Mouse (Mus musculus) heart, postnatal 0 days (tissue): ENCODE measurements around the gene Slc22a15. TPM values are rescaled to one million over a fixed set of nuclear protein-coding genes. Genes with fewer than 3 reads are reported as not detected.

ENCODE experiments used
- ATAC-seq: fragments of 200-750 bp; cut with Nextera tagmentation; 2 replicates; pipeline ENCODE4 v1.8.0; 2017; ENCODE audit warnings: low read depth, moderate number of reproducible peaks, moderate library complexity; ENCODE audit not compliant: insufficient read depth
- DNase-seq: peaks from one replicate; pipeline ENCODE4 v3.0.0-alpha.2; 2016; ENCODE audit warnings: low spot score
- H3K27ac ChIP-seq: fragments of 300-500 bp; sonication (generic); 2 replicates; pipeline ENCODE4 v1.5.1; 2014; ENCODE audit warnings: low read depth, mild to moderate bottlenecking
- H3K27me3 ChIP-seq: fragments of 300-500 bp; sonication (generic); 2 replicates; pipeline ENCODE4 v1.6.1; 2014; ENCODE audit warnings: low read length, mixed read lengths; ENCODE audit not compliant: control insufficient read depth, insufficient read depth
- H3K36me3 ChIP-seq: fragments of 300-500 bp; sonication (generic); replicated peaks from 2 replicates; pipeline ENCODE4 v1.6.1; 2014; ENCODE audit warnings: low read length, mixed read lengths; ENCODE audit not compliant: control insufficient read depth, insufficient read depth
- H3K4me1 ChIP-seq: fragments of 300-500 bp; sonication (generic); 2 replicates; pipeline ENCODE4 v1.6.1; 2014; ENCODE audit warnings: antibody characterized with exemption; ENCODE audit not compliant: control insufficient read depth, insufficient read depth
- H3K4me2 ChIP-seq: fragments of 300-500 bp; sonication (generic); 2 replicates; pipeline ENCODE4 v1.6.1; 2014; ENCODE audit warnings: low read depth, mild to moderate bottlenecking, low read length, moderate library complexity
- H3K4me3 ChIP-seq: fragments of 300-500 bp; sonication (generic); 2 replicates; pipeline ENCODE4 v1.5.1; 2014; ENCODE audit warnings: low read depth, low read length
- H3K9ac ChIP-seq: fragments of 300-500 bp; sonication (generic); replicated peaks from 2 replicates; pipeline ENCODE4 v1.6.1; 2014; ENCODE audit warnings: low read depth, low read length, mixed read lengths
- H3K9me3 ChIP-seq: fragments of 300-500 bp; sonication (generic); replicated peaks from 2 replicates; pipeline ENCODE4 v1.6.1; 2016; ENCODE audit warnings: low read length; ENCODE audit not compliant: control insufficient read depth
- CTCF ChIP-seq: IDR thresholded peaks from 2 replicates; pipeline ENCODE4 v1.5.1; 2016; ENCODE audit warnings: antibody characterized with exemption, control low read depth, low read depth
- EP300 ChIP-seq: IDR thresholded peaks from 2 replicates; pipeline ENCODE4 v1.6.1; 2016; ENCODE audit warnings: antibody characterized with exemption, low read depth
- WGBS: fragments of 180-500 bp; shearing (Covaris S2); extraction: QIAGEN DNeasy Blood & Tissue Kit; methylation state at CpG from one replicate; pipeline ENCODE4 v1.1.7; 2014; 5-methylcytosine and 5-hydroxymethylcytosine counted together
- polyA plus RNA-seq: library from polyadenylated mRNA; unstranded; fragments of >200 nt; fragmentation: Nextera tagmentation; extraction: Ambion mirVana; gene quantifications from 2 replicates; pipeline ENCODE4 v1.2.1, GENCODE M21; 2015
- total RNA-seq: library from RNA; depleted of rRNA; stranded (reverse); fragments of >200 nt; gene quantifications from 2 replicates; pipeline ENCODE4 v1.2.3, GENCODE M21; 2014; ENCODE audit warnings: low replicate concordance

Gene Slc22a15
- total and polyA plus RNA-seq, 2 experiments from 2014 or later = 3.2 to 11.0 TPM

- Histone ChIP-seq H3K36me3 (no peaks in the 10 kb centered on the region), H3K4me2 (no peak overlapping the region), H3K27ac (no peak overlapping the region), H3K4me3 (no peak overlapping the region), H3K27me3 (no peaks in the 10 kb centered on the region), H3K4me1 (no peaks in the 10 kb centered on the region), H3K9ac (no peak overlapping the region), H3K9me3 (no peaks in the 10 kb centered on the region)
- TF ChIP-seq EP300 (no peak), CTCF (no peak)
- DNase-seq = no peak
- 64% methylated on average over 4 of the region's 4 CpGs for WGBS
- ATAC-seq = no peak
Observed at GRCm38 (mm10) chr3:101940418-101940817, 16.2 kb upstream of the Slc22a15 start.

GRCm38 (mm10) chr3:101939865-101940264 lies 15.6 kb upstream of the Slc22a15 start:
- H3K9me3 ChIP-seq = no peaks in the 10 kb centered on the region

GRCm38 (mm10) chr3:101939152-101939551 lies 14.9 kb upstream of the Slc22a15 start:
- no peaks in the 10 kb centered on the region for H3K36me3 ChIP-seq
- no peak overlapping the region for H3K9ac ChIP-seq
- no peak overlapping the region for H3K27ac ChIP-seq
- H3K9me3 ChIP-seq = no peaks in the 10 kb centered on the region
- TF ChIP-seq CTCF (no peak), EP300 (no peak)
- H3K4me3 ChIP-seq = no peak overlapping the region
- H3K4me1 ChIP-seq = no peaks in the 10 kb centered on the region
- ATAC-seq (no peak), DNase-seq (no peak)
- H3K27me3 ChIP-seq = no peaks in the 10 kb centered on the region
- 66% methylated on average over 7 of the region's 7 CpGs for WGBS
- H3K4me2 ChIP-seq = no peak overlapping the region

More at GRCm38 (mm10) chr3:101939865-101940264, 15.6 kb upstream of the Slc22a15 start:
- Histone ChIP-seq H3K27me3 (no peaks in the 10 kb centered on the region), H3K9ac (no peak overlapping the region), H3K4me3 (no peak overlapping the region), H3K4me2 (no peak overlapping the region), H3K27ac (no peak overlapping the region), H3K4me1 (no peaks in the 10 kb centered on the region), H3K36me3 (no peaks in the 10 kb centered on the region)
- ATAC-seq (no peak), DNase-seq (no peak)
- TF ChIP-seq EP300 = no peak
- TF ChIP-seq CTCF = no peak
- 82% methylated on average over 3 of the region's 3 CpGs for WGBS

GRCm38 (mm10) chr3:101936369-101936768 lies 12.1 kb upstream of the Slc22a15 start:
- Histone ChIP-seq H3K9ac (no peak overlapping the region), H3K4me2 (no peak overlapping the region), H3K27me3 (no peaks in the 10 kb centered on the region), H3K36me3 (no peaks in the 10 kb centered on the region), H3K9me3 (no peaks in the 10 kb centered on the region), H3K4me3 (no peak overlapping the region), H3K4me1 (no peaks in the 10 kb centered on the region), H3K27ac (no peak overlapping the region)
- WGBS = 56% methylated on average over 3 of the region's 3 CpGs
- ATAC-seq (no peak), DNase-seq (no peak)
- no peak for TF ChIP-seq EP300
- TF ChIP-seq CTCF = no peak

- DNase-seq (no peak), ATAC-seq (no peak)
- no peak overlapping the region for H3K4me2 ChIP-seq
- H3K9me3 ChIP-seq = no peaks in the 10 kb centered on the region
- WGBS = 97% methylated on average over 2 of the region's 2 CpGs
- no peak overlapping the region for H3K4me3 ChIP-seq
- 0 out of 2 replicates have a peak, but pooled peaks cover 6% of the 10 kb centered on the region for H3K4me1 ChIP-seq
- TF ChIP-seq CTCF (no peak), EP300 (no peak)
- no peaks in the 10 kb centered on the region for H3K27me3 ChIP-seq
- no peak overlapping the region for H3K9ac ChIP-seq
- no peaks in the 10 kb centered on the region for H3K36me3 ChIP-seq
- no peak overlapping the region for H3K27ac ChIP-seq
Observed at GRCm38 (mm10) chr3:101933820-101934219, 9.6 kb upstream of the Slc22a15 start.
